Mouse (Mus musculus) CH12F3 (cell line): ENCODE results near the gene C130050O18Rik.

Source experiments
- in situ Hi-C: fragments of 300-500 bp; cut with MboI; formaldehyde crosslinking; loops from 2 replicates; pipeline ENCODE4 v1.14.3; 2020; ENCODE audit warnings: low sequenced_read_pairs

The C130050O18Rik gene

GRCm38 (mm10) chr5:139404801-139405401, at the start of gene C130050O18Rik:
TSS of gene C130050O18Rik (plus strand) at chr5:139405280.
- in situ Hi-C loops, result no loop called here

GRCm38 (mm10) chr5:139358653-139359052, 46.4 kb upstream of the C130050O18Rik start:
- in situ Hi-C loops, result loop anchor here (25.0 kb wide), 1 partner anchor 304 kb away; no protein-coding TSS in a partner anchor

GRCm38 (mm10) chr5:139359244-139359643, 45.8 kb upstream of the C130050O18Rik start:
- in situ Hi-C loops, result loop anchor here (25.0 kb wide), 1 partner anchor 303 kb away; no protein-coding TSS in a partner anchor

- in situ Hi-C loops, result loop anchor here (10.0 to 25.0 kb wide), 2 partner anchors 141 to 298 kb away; no protein-coding TSS in a partner anchor
These were observed 41.2 kb upstream of the C130050O18Rik start for GRCm38 (mm10) chr5:139363858-139364257.

GRCm38 (mm10) chr5:139364260-139364910, 40.7 kb upstream of the C130050O18Rik start:
- in situ Hi-C loops, result loop anchor here (10.0 to 25.0 kb wide), 2 partner anchors 140 to 298 kb away; no protein-coding TSS in a partner anchor

GRCm38 (mm10) chr5:139364911-139365571, 40.0 kb upstream of the C130050O18Rik start:
- in situ Hi-C loops, result loop anchor here (10.0 to 25.0 kb wide), 2 partner anchors 140 to 297 kb away; no protein-coding TSS in a partner anchor

- in situ Hi-C loops, result loop anchor here (10.0 to 25.0 kb wide), 2 partner anchors 139 to 296 kb away; no protein-coding TSS in a partner anchor
These were observed 39.3 kb upstream of the C130050O18Rik start for GRCm38 (mm10) chr5:139365827-139366226.

GRCm38 (mm10) chr5:139366484-139366883, 38.6 kb upstream of the C130050O18Rik start:
- in situ Hi-C loops, result loop anchor here (10.0 to 25.0 kb wide), 2 partner anchors 138 to 296 kb away; no protein-coding TSS in a partner anchor

GRCm38 (mm10) chr5:139367884-139368458, 37.1 kb upstream of the C130050O18Rik start:
- in situ Hi-C loops, result loop anchor here (10.0 to 25.0 kb wide), 2 partner anchors 137 to 294 kb away; no protein-coding TSS in a partner anchor

GRCm38 (mm10) chr5:139368638-139369320, 36.3 kb upstream of the C130050O18Rik start:
- in situ Hi-C loops, result loop anchor here (10.0 to 25.0 kb wide), 2 partner anchors 136 to 294 kb away; no protein-coding TSS in a partner anchor

- in situ Hi-C loops, result loop anchor here (25.0 kb wide), 1 partner anchor 292 kb away; no protein-coding TSS in a partner anchor
These were observed 34.7 kb upstream of the C130050O18Rik start for GRCm38 (mm10) chr5:139370336-139370735.

GRCm38 (mm10) chr5:139371118-139371517, 34.0 kb upstream of the C130050O18Rik start:
- in situ Hi-C loops, result loop anchor here (25.0 kb wide), 1 partner anchor 291 kb away; no protein-coding TSS in a partner anchor

- in situ Hi-C loops, result loop anchor here (25.0 kb wide), 1 partner anchor 290 kb away; no protein-coding TSS in a partner anchor
These were observed 33.3 kb upstream of the C130050O18Rik start for GRCm38 (mm10) chr5:139371631-139372401.

GRCm38 (mm10) chr5:139373126-139373525, 32.0 kb upstream of the C130050O18Rik start:
- in situ Hi-C loops, result loop anchor here (25.0 kb wide), 1 partner anchor 289 kb away; no protein-coding TSS in a partner anchor

- in situ Hi-C loops, result loop anchor here (25.0 kb wide), 1 partner anchor 288 kb away; no protein-coding TSS in a partner anchor
These were observed 31.1 kb upstream of the C130050O18Rik start for GRCm38 (mm10) chr5:139373889-139374444.

GRCm38 (mm10) chr5:139374841-139375240, 30.2 kb upstream of the C130050O18Rik start:
- in situ Hi-C loops, result loop anchor here (25.0 kb wide), 1 partner anchor 287 kb away; no protein-coding TSS in a partner anchor

GRCm38 (mm10) chr5:139377468-139378270, 27.4 kb upstream of the C130050O18Rik start, which contains the start of gene Gpr146:
TSS of gene Gpr146 (plus strand) at chr5:139377697.
- in situ Hi-C loops, result no loop called here

GRCm38 (mm10) chr5:139378271-139378556, 26.9 kb upstream of the C130050O18Rik start:
- in situ Hi-C loops, result no loop called here
